Comparison of ENCODE assay signal across 10 mouse cellular contexts in genomic region chr8:95700282-95700681, GRCm38 (mm10). TPM values are rescaled to one million over a fixed set of nuclear protein-coding genes. Genes with fewer than 3 reads are reported as not detected.
A peak's percentile ranks its signal among the peaks of the same experiment; 100 is the strongest.
DNase-seq lines count a peak whose midpoint lies in the region; ATAC-seq and TF ChIP-seq lines count a peak whose summit lies in the region.
"Had no signal": no experiment of that assay in that cellular context is flagged by ENCODE, and none has a peak within 500 bp of the region (broad histone marks: within the 10 kb centered on the region; RNA-seq: fewer than 3 reads in every experiment).

No protein-coding gene starts in this region.

- H3K27ac ChIP-seq in ES-E14 (ENCODE audit: insufficient read depth, low read depth, low read length, poor library complexity, severe bottlenecking): no peak overlapping the region
- H3K27ac ChIP-seq in hindbrain, postnatal 0 days: peak overlapping the region; percentile 64; the same call in 1 of the 2 replicates
- H3K27ac ChIP-seq in midbrain, embryonic 16.5 days (ENCODE audit: low read length): peak overlapping the region; percentile 73

- H3K9me3 ChIP-seq in ES-E14 (ENCODE audit: control insufficient read depth, insufficient read depth, low read depth, low read length): no peaks in the 10 kb centered on the region
- H3K9me3 ChIP-seq in hindbrain, postnatal 0 days (ENCODE audit: low read length): no peaks in the 10 kb centered on the region
- H3K9me3 ChIP-seq in midbrain, embryonic 16.5 days (replicated peaks; ENCODE audit: control insufficient read depth, low read length, poor library complexity, severe bottlenecking): no peaks in the 10 kb centered on the region

- TF ChIP-seq CTCF in brain, embryonic 14.5 days (IDR thresholded peaks at IDR 0.05; ENCODE audit: borderline replicate concordance, extremely low read depth, insufficient read depth, insufficient read length): no peak
- no peak for TF ChIP-seq CTCF in hindbrain, postnatal 0 days (IDR thresholded peaks at IDR 0.05; ENCODE audit: low read depth)

- no peak for ATAC-seq in hindbrain, postnatal 0 days
- ATAC-seq in midbrain, embryonic 16.5 days: no peak
- ATAC-seq: Patski had no signal

- H3K27me3 ChIP-seq in hindbrain, postnatal 0 days (ENCODE audit: insufficient read depth, low read length): no peaks in the 10 kb centered on the region
- no peaks in the 10 kb centered on the region; the same call in 1 of the 2 replicates for H3K27me3 ChIP-seq in midbrain, embryonic 16.5 days (ENCODE audit: control insufficient read depth, insufficient read depth, low read depth, low read length)

- peak overlapping the region; percentile 28; the same call in 1 of the 2 replicates for H3K4me2 ChIP-seq in hindbrain, postnatal 0 days (ENCODE audit: low read depth, low read length)
- H3K4me2 ChIP-seq in midbrain, embryonic 16.5 days (ENCODE audit: low read length): peak overlapping the region; percentile 12

- WGBS in hindbrain, postnatal 0 days: 14% methylated on average over 9 of the region's 9 CpGs
- WGBS in midbrain, embryonic 16.5 days: 19% methylated on average over 9 of the region's 9 CpGs

- DNase-seq in ES-E14 (ENCODE audit: low read depth, low spot score): no peak
- DNase-seq in brain, embryonic 14.5 days (ENCODE audit: low read depth): peak; percentile 92
- peak; percentile 86 for DNase-seq in hindbrain, postnatal 0 days (ENCODE audit: low spot score)
- DNase-seq in B cell, adult 2 months: no peak
- no peak for DNase-seq in lung, postnatal 25 days (ENCODE audit: low spot score)
- DNase-seq in urinary bladder, postnatal 14 days (ENCODE audit: low spot score): no peak
- no peak for DNase-seq in gastrocnemius, postnatal 25 days
- DNase-seq: lung, postnatal 14 days had no signal

- no peak overlapping the region for H3K9ac ChIP-seq in ES-E14 (ENCODE audit: insufficient read depth, low read depth, low read length, poor library complexity, severe bottlenecking)
- no peak overlapping the region for H3K9ac ChIP-seq in hindbrain, postnatal 0 days (replicated peaks; ENCODE audit: low read length)
- H3K9ac ChIP-seq in midbrain, embryonic 16.5 days (ENCODE audit: low read depth, low read length): peak overlapping the region; percentile 20; the same call in 1 of the 2 replicates

- no peak for TF ChIP-seq POLR2A in brain, embryonic 14.5 days (IDR thresholded peaks at IDR 0.05; ENCODE audit: borderline replicate concordance, extremely low read depth, insufficient read depth, insufficient read length, poor library complexity, severe bottlenecking)

- peaks cover 8 to 17% of the 10 kb centered on the region in 2 experiments; a peak in 3 of 4 replicates for H3K4me1 ChIP-seq in ES-E14 (ENCODE audit: control insufficient read depth in 2 of 2, insufficient read depth in 2 of 2, low read length in 2 of 2, poor library complexity in 1 of 2)
- peaks cover 26% of the 10 kb centered on the region for H3K4me1 ChIP-seq in hindbrain, postnatal 0 days (ENCODE audit: insufficient read depth, low read length)
- peaks cover 50% of the 10 kb centered on the region for H3K4me1 ChIP-seq in midbrain, embryonic 16.5 days (ENCODE audit: control insufficient read depth, insufficient read depth, low read length)

- no peak overlapping the region for H3K4me3 ChIP-seq in ES-E14 (ENCODE audit: insufficient read depth in 1 of 2, low read depth in 1 of 2, low read length in 2 of 2, poor library complexity in 1 of 2, severe bottlenecking in 1 of 2)
- no peak overlapping the region for H3K4me3 ChIP-seq in hindbrain, postnatal 0 days (ENCODE audit: low read length)
- H3K4me3 ChIP-seq in midbrain, embryonic 16.5 days (ENCODE audit: low read depth, low read length): no peak overlapping the region

- no peaks in the 10 kb centered on the region for H3K36me3 ChIP-seq in ES-E14 (ENCODE audit: control insufficient read depth, insufficient read depth, low read length, poor library complexity, severe bottlenecking)
- H3K36me3 ChIP-seq in hindbrain, postnatal 0 days (ENCODE audit: insufficient read depth, low read length): no peaks in the 10 kb centered on the region
- no peaks in the 10 kb centered on the region for H3K36me3 ChIP-seq in midbrain, embryonic 16.5 days (ENCODE audit: control insufficient read depth, insufficient read depth, low read length)

- in situ Hi-C loops in ES-E14 (cut with MboI; ENCODE audit: low sequenced_read_pairs in 2 of 2, unreplicated experiment in 2 of 2): loop anchor here in 1 of 2 experiments (10.0 kb wide), 1 partner anchor 95 kb away; no protein-coding TSS in a partner anchor

TF ChIP-seq in ES-E14, 5 proteins besides CTCF, POLR2A, EP300 and RAD21:
- TF ChIP-seq MAFK (IDR thresholded peaks at IDR 0.05; ENCODE audit: insufficient read depth, low read depth, low read length) (0 out of 2 replicates have a peak, but pooled peaks have one; percentile 15), HCFC1 (IDR thresholded peaks at IDR 0.05; ENCODE audit: borderline replicate concordance, insufficient read depth, low read length) (no peak)

RNA-seq across cellular contexts. Expression of gene Setd6, which starts 15.4 kb away (rescaled TPM):
- total RNA-seq in ES-E14 (2012; rRNA removed): 61.2 and 93.9 TPM in 2 replicates
- polyA plus RNA-seq in brain, embryonic 14.5 days (2012; rRNA removed): 24.9 and 25.0 TPM in 2 replicates
- total RNA-seq in hindbrain, postnatal 0 days (2014; rRNA removed): 17.3 and 29.5 TPM in 2 replicates
- polyA plus RNA-seq in hindbrain, postnatal 0 days (2015; fragmentation: Nextera tagmentation; extraction: Ambion mirVana): 35.8 and 38.5 TPM in 2 replicates
- polyA plus RNA-seq in midbrain, embryonic 16.5 days (2015; fragmentation: Nextera tagmentation; extraction: Ambion mirVana): 34.3 TPM in 2 replicates
- 10 to 100 TPM in 1 of 2 experiments, 1 to 10 TPM in 1; 9.5 to 10.4 TPM for total RNA-seq in gastrocnemius, postnatal 25 days (2021)

RNA-seq across cellular contexts. Expression of gene Ndrg4, which starts 23.5 kb away (rescaled TPM):
- total RNA-seq in ES-E14 (2012; rRNA removed): 9.4 and 12.1 TPM in 2 replicates
- 348 and 357 TPM in 2 replicates for polyA plus RNA-seq in brain, embryonic 14.5 days (2012; rRNA removed)
- 936 and 1,043 TPM in 2 replicates for total RNA-seq in hindbrain, postnatal 0 days (2014; rRNA removed)
- polyA plus RNA-seq in hindbrain, postnatal 0 days (2015; fragmentation: Nextera tagmentation; extraction: Ambion mirVana): 683 and 722 TPM in 2 replicates
- 394 and 511 TPM in 2 replicates for polyA plus RNA-seq in midbrain, embryonic 16.5 days (2015; fragmentation: Nextera tagmentation; extraction: Ambion mirVana)
- 1 to 10 TPM; 4.6 to 5.9 TPM for total RNA-seq in gastrocnemius, postnatal 25 days (2021)

Comparison
In these comparisons a context has a peak if more than half of its experiments do, and no peak if none do; other contexts are left out.
1. DNase-seq: peak in brain, embryonic 14.5 days (single experiment) and hindbrain, postnatal 0 days (single experiment); none in ES-E14 (single experiment), B cell, adult 2 months (0 of 2), lung, postnatal 25 days (single experiment), urinary bladder, postnatal 14 days (single experiment) and gastrocnemius, postnatal 25 days (single experiment).
2. RNA of gene Ndrg4, which starts 23.5 kb away (total RNA-seq): 936 to 1,043 TPM in hindbrain, postnatal 0 days; 9.4 to 12.1 TPM in ES-E14 and 4.6 to 5.9 TPM in gastrocnemius, postnatal 25 days; every median in the first group is over 10 times any median in the second.